Mouse (Mus musculus): ENCODE results near the gene Asb17. TPM values are rescaled to one million over a fixed set of nuclear protein-coding genes. Genes with fewer than 3 reads are reported as not detected.

Asb17 gene
- polyA plus RNA-seq (2016; fragmentation: Nextera tagmentation; extraction: Ambion mirVana) = 0.13 TPM in 1 of 2 replicates, not detected in the other

GRCm38 (mm10) chr3:153844030-153844429, at the start of gene Asb17:
Asb17 (plus strand) TSS chr3:153844209.
- WGBS = 87% methylated on average over 10 of the region's 10 CpGs
- H3K4me3 ChIP-seq (replicated peaks) = no peak within 1 kb of the TSS
- H3K27me3 ChIP-seq = no peaks in the 10 kb centered on the region
- H3K9ac ChIP-seq = no peak within 1 kb of the TSS
- no peaks in the 10 kb centered on the region for H3K9me3 ChIP-seq
- H3K27ac ChIP-seq = no peak within 1 kb of the TSS
- no peak within 1 kb of the TSS for H3K4me2 ChIP-seq
- no peak for ATAC-seq (ENCODE audit: low FRiP score)
- no peaks in the 10 kb centered on the region for H3K4me1 ChIP-seq
- no peaks in the 10 kb centered on the region for H3K36me3 ChIP-seq (replicated peaks)

- no peak for ATAC-seq (ENCODE audit: low FRiP score)
- H3K4me2 ChIP-seq = no peak overlapping the region
- 81% methylated on average over 7 of the region's 7 CpGs for WGBS
Measured at GRCm38 (mm10) chr3:153797574-153797973, 46.4 kb upstream of the Asb17 start.

GRCm38 (mm10) chr3:153799603-153800002, 44.4 kb upstream of the Asb17 start:
- H3K4me3 ChIP-seq (replicated peaks) = no peak overlapping the region
- H3K4me2 ChIP-seq = no peak overlapping the region
- H3K9ac ChIP-seq = no peak overlapping the region
- ATAC-seq (ENCODE audit: low FRiP score) = no peak
- no peaks in the 10 kb centered on the region for H3K36me3 ChIP-seq (replicated peaks)
- whole genome bisulfite sequencing = 93% methylated on average over 11 of the region's 11 CpGs
- H3K27me3 ChIP-seq = no peaks in the 10 kb centered on the region
- H3K27ac ChIP-seq = no peak overlapping the region
- H3K9me3 ChIP-seq = no peaks in the 10 kb centered on the region
- H3K4me1 ChIP-seq = no peaks in the 10 kb centered on the region

More at GRCm38 (mm10) chr3:153797574-153797973, 46.4 kb upstream of the Asb17 start:
- no peak overlapping the region for H3K4me3 ChIP-seq (replicated peaks)
- no peaks in the 10 kb centered on the region for H3K27me3 ChIP-seq
- no peaks in the 10 kb centered on the region for H3K4me1 ChIP-seq
- no peaks in the 10 kb centered on the region for H3K9me3 ChIP-seq
- no peak overlapping the region for H3K9ac ChIP-seq
- H3K27ac ChIP-seq = no peak overlapping the region
- H3K36me3 ChIP-seq (replicated peaks) = no peaks in the 10 kb centered on the region

GRCm38 (mm10) chr3:153800690-153801089, 43.3 kb upstream of the Asb17 start:
- Histone ChIP-seq H3K4me3 (replicated peaks) (no peak overlapping the region), H3K9me3 (no peaks in the 10 kb centered on the region), H3K4me1 (no peaks in the 10 kb centered on the region), H3K27me3 (no peaks in the 10 kb centered on the region), H3K27ac (no peak overlapping the region), H3K36me3 (replicated peaks) (no peaks in the 10 kb centered on the region), H3K4me2 (no peak overlapping the region), H3K9ac (no peak overlapping the region)
- WGBS = 71% methylated on average over 5 of the region's 5 CpGs
- no peak for ATAC-seq (ENCODE audit: low FRiP score)

- Histone ChIP-seq H3K9ac (no peak overlapping the region), H3K27ac (no peak overlapping the region), H3K4me2 (no peak overlapping the region), H3K9me3 (no peaks in the 10 kb centered on the region), H3K4me3 (replicated peaks) (no peak overlapping the region), H3K4me1 (peaks cover 7% of the 10 kb centered on the region), H3K27me3 (no peaks in the 10 kb centered on the region), H3K36me3 (replicated peaks) (no peaks in the 10 kb centered on the region)
- ATAC-seq (ENCODE audit: low FRiP score) = no peak
- WGBS = 89% methylated on average over 6 of the region's 6 CpGs
Measured at GRCm38 (mm10) chr3:153801541-153801940, 42.5 kb upstream of the Asb17 start.

GRCm38 (mm10) chr3:153802640-153803039, 41.4 kb upstream of the Asb17 start:
- peaks cover 8% of the 10 kb centered on the region for H3K4me1 ChIP-seq
- no peak overlapping the region for H3K4me3 ChIP-seq (replicated peaks)
- WGBS = 88% methylated on average over 5 of the region's 5 CpGs
- H3K9me3 ChIP-seq = no peaks in the 10 kb centered on the region
- H3K36me3 ChIP-seq (replicated peaks) = no peaks in the 10 kb centered on the region
- no peak for ATAC-seq (ENCODE audit: low FRiP score)
- H3K27me3 ChIP-seq = no peaks in the 10 kb centered on the region
- no peak overlapping the region for H3K27ac ChIP-seq
- no peak overlapping the region for H3K4me2 ChIP-seq
- no peak overlapping the region for H3K9ac ChIP-seq

GRCm38 (mm10) chr3:153804032-153804431, 40.0 kb upstream of the Asb17 start:
- 88% methylated on average over 7 of the region's 7 CpGs for WGBS

GRCm38 (mm10) chr3:153806077-153806772, 37.8 kb upstream of the Asb17 start:
- 35% methylated on average over 14 of the region's 14 CpGs for WGBS
- no peak overlapping the region for H3K27ac ChIP-seq
- ATAC-seq (ENCODE audit: low FRiP score) = peak; percentile 91

More at GRCm38 (mm10) chr3:153804032-153804431, 40.0 kb upstream of the Asb17 start:
- no peaks in the 10 kb centered on the region for H3K36me3 ChIP-seq (replicated peaks)
- H3K4me1 ChIP-seq = peaks cover 8% of the 10 kb centered on the region
- H3K27ac ChIP-seq = no peak overlapping the region
- H3K9me3 ChIP-seq = no peaks in the 10 kb centered on the region
- no peak overlapping the region for H3K4me3 ChIP-seq (replicated peaks)
- no peak for ATAC-seq (ENCODE audit: low FRiP score)
- no peak overlapping the region for H3K9ac ChIP-seq
- H3K4me2 ChIP-seq = no peak overlapping the region
- no peaks in the 10 kb centered on the region for H3K27me3 ChIP-seq

GRCm38 (mm10) chr3:153806773-153807443, 37.1 kb upstream of the Asb17 start:
- WGBS = 89% methylated on average over 9 of the region's 9 CpGs
- Histone ChIP-seq H3K27ac (no peak overlapping the region), H3K9me3 (no peaks in the 10 kb centered on the region), H3K27me3 (no peaks in the 10 kb centered on the region), H3K9ac (no peak overlapping the region), H3K4me2 (no peak overlapping the region), H3K36me3 (replicated peaks) (no peaks in the 10 kb centered on the region), H3K4me1 (peaks cover 8% of the 10 kb centered on the region), H3K4me3 (replicated peaks) (no peak overlapping the region)
- peak; percentile 37 for ATAC-seq (ENCODE audit: low FRiP score)

More at GRCm38 (mm10) chr3:153806077-153806772, 37.8 kb upstream of the Asb17 start:
- H3K27me3 ChIP-seq = no peaks in the 10 kb centered on the region
- 0 out of 2 replicates have a peak overlapping the region, but pooled peaks have one; percentile 11 for H3K4me2 ChIP-seq
- no peak overlapping the region for H3K4me3 ChIP-seq (replicated peaks)
- H3K36me3 ChIP-seq (replicated peaks) = no peaks in the 10 kb centered on the region
- H3K9ac ChIP-seq = no peak overlapping the region
- H3K4me1 ChIP-seq = peaks cover 8% of the 10 kb centered on the region
- H3K9me3 ChIP-seq = no peaks in the 10 kb centered on the region

GRCm38 (mm10) chr3:153807444-153808149, 36.4 kb upstream of the Asb17 start:
- Histone ChIP-seq H3K9ac (no peak overlapping the region), H3K4me3 (replicated peaks) (no peak overlapping the region), H3K4me2 (no peak overlapping the region), H3K27me3 (no peaks in the 10 kb centered on the region), H3K9me3 (no peaks in the 10 kb centered on the region), H3K36me3 (replicated peaks) (no peaks in the 10 kb centered on the region), H3K4me1 (peaks cover 8% of the 10 kb centered on the region), H3K27ac (no peak overlapping the region)
- no peak for ATAC-seq (ENCODE audit: low FRiP score)
- 89% methylated on average over 9 of the region's 9 CpGs for WGBS

- Histone ChIP-seq H3K36me3 (replicated peaks) (no peaks in the 10 kb centered on the region), H3K4me3 (replicated peaks) (no peak overlapping the region), H3K27me3 (no peaks in the 10 kb centered on the region), H3K27ac (no peak overlapping the region), H3K4me2 (no peak overlapping the region), H3K4me1 (peaks cover 8% of the 10 kb centered on the region), H3K9ac (no peak overlapping the region), H3K9me3 (no peaks in the 10 kb centered on the region)
- ATAC-seq (ENCODE audit: low FRiP score) = no peak
- 85% methylated on average over 13 of the region's 13 CpGs for WGBS
Measured at GRCm38 (mm10) chr3:153808406-153808805, 35.6 kb upstream of the Asb17 start.

GRCm38 (mm10) chr3:153814026-153814425, 30.0 kb upstream of the Asb17 start:
- H3K4me1 ChIP-seq = no peaks in the 10 kb centered on the region
- no peak overlapping the region for H3K27ac ChIP-seq
- H3K27me3 ChIP-seq = no peaks in the 10 kb centered on the region
- H3K36me3 ChIP-seq (replicated peaks) = no peaks in the 10 kb centered on the region
- H3K9me3 ChIP-seq = no peaks in the 10 kb centered on the region
- no peak overlapping the region for H3K4me3 ChIP-seq (replicated peaks)
- ATAC-seq (ENCODE audit: low FRiP score) = no peak
- no peak overlapping the region for H3K4me2 ChIP-seq
- WGBS = 91% methylated on average over 8 of the region's 8 CpGs
- no peak overlapping the region for H3K9ac ChIP-seq

Measured in forebrain, embryonic 12.5 days (tissue).